Mouse (Mus musculus) heart, postnatal 0 days (tissue): ENCODE data around the gene Pomgnt1. TPM values are rescaled to one million over a fixed set of nuclear protein-coding genes. Genes with fewer than 3 reads are reported as not detected.

Source experiments
- ATAC-seq: fragments of 200-750 bp; cut with Nextera tagmentation; 2 replicates; pipeline ENCODE4 v1.8.0; 2017; ENCODE audit warnings: low read depth, moderate number of reproducible peaks, moderate library complexity; ENCODE audit not compliant: insufficient read depth
- DNase-seq: peaks from one replicate; pipeline ENCODE4 v3.0.0-alpha.2; 2016; ENCODE audit warnings: low spot score
- H3K27ac ChIP-seq: fragments of 300-500 bp; sonication (generic); 2 replicates; pipeline ENCODE4 v1.5.1; 2014; ENCODE audit warnings: low read depth, mild to moderate bottlenecking
- H3K27me3 ChIP-seq: fragments of 300-500 bp; sonication (generic); 2 replicates; pipeline ENCODE4 v1.6.1; 2014; ENCODE audit warnings: low read length, mixed read lengths; ENCODE audit not compliant: control insufficient read depth, insufficient read depth
- H3K36me3 ChIP-seq: fragments of 300-500 bp; sonication (generic); replicated peaks from 2 replicates; pipeline ENCODE4 v1.6.1; 2014; ENCODE audit warnings: low read length, mixed read lengths; ENCODE audit not compliant: control insufficient read depth, insufficient read depth
- H3K4me1 ChIP-seq: fragments of 300-500 bp; sonication (generic); 2 replicates; pipeline ENCODE4 v1.6.1; 2014; ENCODE audit warnings: antibody characterized with exemption; ENCODE audit not compliant: control insufficient read depth, insufficient read depth
- H3K4me2 ChIP-seq: fragments of 300-500 bp; sonication (generic); 2 replicates; pipeline ENCODE4 v1.6.1; 2014; ENCODE audit warnings: low read depth, mild to moderate bottlenecking, low read length, moderate library complexity
- H3K4me3 ChIP-seq: fragments of 300-500 bp; sonication (generic); 2 replicates; pipeline ENCODE4 v1.5.1; 2014; ENCODE audit warnings: low read depth, low read length
- H3K9ac ChIP-seq: fragments of 300-500 bp; sonication (generic); replicated peaks from 2 replicates; pipeline ENCODE4 v1.6.1; 2014; ENCODE audit warnings: low read depth, low read length, mixed read lengths
- H3K9me3 ChIP-seq: fragments of 300-500 bp; sonication (generic); replicated peaks from 2 replicates; pipeline ENCODE4 v1.6.1; 2016; ENCODE audit warnings: low read length; ENCODE audit not compliant: control insufficient read depth
- CTCF ChIP-seq: IDR thresholded peaks from 2 replicates; pipeline ENCODE4 v1.5.1; 2016; ENCODE audit warnings: antibody characterized with exemption, control low read depth, low read depth
- EP300 ChIP-seq: IDR thresholded peaks from 2 replicates; pipeline ENCODE4 v1.6.1; 2016; ENCODE audit warnings: antibody characterized with exemption, low read depth
- WGBS: fragments of 180-500 bp; shearing (Covaris S2); extraction: QIAGEN DNeasy Blood & Tissue Kit; methylation state at CpG from one replicate; pipeline ENCODE4 v1.1.7; 2014; 5-methylcytosine and 5-hydroxymethylcytosine counted together
- polyA plus RNA-seq: library from polyadenylated mRNA; unstranded; fragments of >200 nt; fragmentation: Nextera tagmentation; extraction: Ambion mirVana; gene quantifications from 2 replicates; pipeline ENCODE4 v1.2.1, GENCODE M21; 2015
- total RNA-seq: library from RNA; depleted of rRNA; stranded (reverse); fragments of >200 nt; gene quantifications from 2 replicates; pipeline ENCODE4 v1.2.3, GENCODE M21; 2014; ENCODE audit warnings: low replicate concordance

Gene Pomgnt1
- total and polyA plus RNA-seq, 2 experiments from 2014 or later, result 59.6 to 91.3 TPM

GRCm38 (mm10) chr4:116127956-116128355, 4.3 kb downstream of the Pomgnt1 start:
- H3K4me3 ChIP-seq, result no peak overlapping the region
- 77% methylated on average over 6 of the region's 6 CpGs for WGBS
- ATAC-seq, result no peak
- no peaks in the 10 kb centered on the region for H3K36me3 ChIP-seq
- H3K27ac ChIP-seq, result no peak overlapping the region
- no peak overlapping the region for H3K9ac ChIP-seq
- H3K4me1 ChIP-seq, result peaks cover 11% of the 10 kb centered on the region; the same call in 1 of the 2 replicates
- H3K4me2 ChIP-seq, result no peak overlapping the region
- TF ChIP-seq CTCF (no peak), EP300 (no peak)
- no peaks in the 10 kb centered on the region for H3K9me3 ChIP-seq
- DNase-seq, result no peak
- H3K27me3 ChIP-seq, result no peaks in the 10 kb centered on the region

GRCm38 (mm10) chr4:116133126-116133525, 9.5 kb downstream of the Pomgnt1 start:
- Histone ChIP-seq H3K9ac (no peak overlapping the region), H3K27ac (no peak overlapping the region), H3K4me3 (no peak overlapping the region), H3K27me3 (no peaks in the 10 kb centered on the region), H3K9me3 (no peaks in the 10 kb centered on the region), H3K4me1 (no peaks in the 10 kb centered on the region), H3K36me3 (no peaks in the 10 kb centered on the region), H3K4me2 (no peak overlapping the region)
- WGBS, result 75% methylated on average over 4 of the region's 4 CpGs
- ATAC-seq, result no peak
- DNase-seq, result no peak
- TF ChIP-seq EP300, result no peak
- TF ChIP-seq CTCF, result no peak

GRCm38 (mm10) chr4:116134990-116135389, 11.3 kb downstream of the Pomgnt1 start:
- no peaks in the 10 kb centered on the region for H3K36me3 ChIP-seq
- no peak overlapping the region for H3K27ac ChIP-seq
- H3K9ac ChIP-seq, result no peak overlapping the region
- ATAC-seq, result no peak
- H3K4me3 ChIP-seq, result no peak overlapping the region
- H3K9me3 ChIP-seq, result no peaks in the 10 kb centered on the region
- no peaks in the 10 kb centered on the region for H3K27me3 ChIP-seq
- H3K4me2 ChIP-seq, result no peak overlapping the region
- peak; percentile 75 for DNase-seq
- 35% methylated on average over 2 of the region's 2 CpGs for WGBS
- H3K4me1 ChIP-seq, result no peaks in the 10 kb centered on the region
- TF ChIP-seq CTCF (peak; percentile 88), EP300 (no peak)

GRCm38 (mm10) chr4:116137421-116137996, 13.9 kb downstream of the Pomgnt1 start:
- TF ChIP-seq CTCF (no peak), EP300 (no peak)
- no peak overlapping the region for H3K27ac ChIP-seq
- ATAC-seq (no peak), DNase-seq (no peak)
- no peaks in the 10 kb centered on the region for H3K27me3 ChIP-seq
- H3K4me1 ChIP-seq, result no peaks in the 10 kb centered on the region
- no peak overlapping the region for H3K4me2 ChIP-seq
- 39% methylated on average over 13 of the region's 13 CpGs for WGBS
- H3K9ac ChIP-seq, result no peak overlapping the region
- no peak overlapping the region for H3K4me3 ChIP-seq
- H3K36me3 ChIP-seq, result no peaks in the 10 kb centered on the region
- no peaks in the 10 kb centered on the region for H3K9me3 ChIP-seq

GRCm38 (mm10) chr4:116140801-116141574, 17.3 kb downstream of the Pomgnt1 start:
- Histone ChIP-seq H3K9ac (no peak overlapping the region), H3K36me3 (no peaks in the 10 kb centered on the region), H3K4me3 (no peak overlapping the region), H3K9me3 (no peaks in the 10 kb centered on the region), H3K27me3 (0 out of 2 replicates have a peak, but pooled peaks cover 2% of the 10 kb centered on the region), H3K27ac (no peak overlapping the region), H3K4me1 (peaks cover 18% of the 10 kb centered on the region; the same call in 1 of the 2 replicates), H3K4me2 (no peak overlapping the region)
- no peak for ATAC-seq
- WGBS, result 72% methylated on average over 7 of the region's 7 CpGs
- TF ChIP-seq CTCF, result no peak
- TF ChIP-seq EP300, result no peak
- DNase-seq, result no peak
